Mouse (Mus musculus) embryonic facial prominence, embryonic 12.5 days (tissue): ENCODE data around the gene Mcm2. TPM values are rescaled to one million over a fixed set of nuclear protein-coding genes. Genes with fewer than 3 reads are reported as not detected.

Experiments
- ATAC-seq: fragments of 200-750 bp; cut with Nextera tagmentation; 2 replicates; pipeline ENCODE4 v1.8.0; 2017; ENCODE audit not compliant: insufficient number of reproducible peaks, insufficient read depth, low FRiP score, low TSS enrichment
- H3K27ac ChIP-seq: fragments of 300-500 bp; sonication (generic); 2 replicates; pipeline ENCODE4 v1.5.1; 2016; ENCODE audit warnings: mild to moderate bottlenecking
- H3K27me3 ChIP-seq: fragments of 300-500 bp; sonication (generic); 2 replicates; pipeline ENCODE4 v1.6.1; 2016; ENCODE audit warnings: mild to moderate bottlenecking, moderate library complexity
- H3K36me3 ChIP-seq: fragments of 300-500 bp; sonication (generic); 2 replicates; pipeline ENCODE4 v1.6.1; 2016; ENCODE audit warnings: mild to moderate bottlenecking
- H3K4me1 ChIP-seq: fragments of 300-500 bp; sonication (generic); 2 replicates; pipeline ENCODE4 v1.6.1; 2016
- H3K4me2 ChIP-seq: fragments of 300-500 bp; sonication (generic); replicated peaks from 2 replicates; pipeline ENCODE4 v1.6.1; 2016; ENCODE audit warnings: mild to moderate bottlenecking, moderate library complexity
- H3K4me3 ChIP-seq: fragments of 300-500 bp; sonication (generic); 2 replicates; pipeline ENCODE4 v1.5.1; 2016; ENCODE audit warnings: mild to moderate bottlenecking
- H3K9ac ChIP-seq: fragments of 300-500 bp; sonication (generic); 2 replicates; pipeline ENCODE4 v1.6.1; 2016; ENCODE audit warnings: mild to moderate bottlenecking, moderate library complexity
- H3K9me3 ChIP-seq: fragments of 300-500 bp; sonication (generic); 2 replicates; pipeline ENCODE4 v1.6.1; 2016; ENCODE audit warnings: mild to moderate bottlenecking, moderate library complexity
- WGBS: fragments of 180-500 bp; shearing (Covaris S2); methylation state at CpG from one replicate; pipeline ENCODE4 v1.1.7; 2016; 5-methylcytosine and 5-hydroxymethylcytosine counted together
- polyA plus RNA-seq: library from polyadenylated mRNA; unstranded; fragments of >200 nt; fragmentation: Nextera tagmentation; extraction: Ambion mirVana; gene quantifications from 2 replicates; pipeline ENCODE4 v1.2.1, GENCODE M21; 2016

The Mcm2 gene
- polyA plus RNA-seq, 1 experiment from 2014 or later = 169 TPM

DNA sequence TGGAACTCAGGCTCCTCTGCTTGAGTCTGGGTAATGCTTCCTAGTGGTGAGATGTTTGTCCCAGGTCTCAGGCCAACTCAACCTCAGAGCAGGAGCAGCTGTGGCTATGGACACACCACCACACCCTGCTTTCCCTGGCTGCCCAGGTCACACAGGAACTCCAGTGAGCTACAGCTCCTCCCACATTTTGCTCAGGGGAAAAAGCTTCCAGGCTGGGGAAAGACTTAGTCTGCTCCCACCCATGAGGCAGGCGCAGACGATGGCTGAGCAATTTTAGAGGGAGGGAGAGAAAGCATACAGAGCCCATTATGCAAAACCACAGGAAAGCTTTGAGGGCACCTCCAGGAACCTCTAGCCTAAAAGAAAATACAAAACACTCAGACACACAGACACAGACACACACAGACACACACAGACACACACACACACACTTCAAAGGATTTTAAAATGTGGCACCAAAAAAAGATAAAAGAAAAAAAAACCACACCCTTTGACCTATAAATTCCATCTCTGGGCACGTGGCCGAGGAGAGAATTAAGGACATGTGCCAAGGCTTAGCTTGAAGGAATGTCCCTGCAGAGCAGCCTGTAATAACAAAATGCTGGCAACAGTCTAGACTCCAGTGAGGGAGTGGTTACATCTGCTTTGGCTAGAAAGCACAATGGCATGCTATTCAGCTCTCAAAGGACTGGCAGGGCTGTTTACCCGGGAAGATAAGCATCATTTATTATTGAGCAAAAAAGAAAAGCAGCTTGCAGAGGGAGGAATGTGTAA lies 26.1 kb upstream of the Mcm2 start:
- ATAC-seq = peak; percentile 29; the same call in 1 of the 2 replicates
- Histone ChIP-seq H3K27ac (peak overlapping the region; percentile 89), H3K4me2 (no peak overlapping the region), H3K4me3 (no peak overlapping the region), H3K9ac (no peak overlapping the region), H3K36me3 (no peaks in the 10 kb centered on the region), H3K9me3 (no peaks in the 10 kb centered on the region), H3K4me1 (peaks cover 26% of the 10 kb centered on the region), H3K27me3 (no peaks in the 10 kb centered on the region)
- WGBS = 2% methylated on average over 5 of the region's 5 CpGs

DNA sequence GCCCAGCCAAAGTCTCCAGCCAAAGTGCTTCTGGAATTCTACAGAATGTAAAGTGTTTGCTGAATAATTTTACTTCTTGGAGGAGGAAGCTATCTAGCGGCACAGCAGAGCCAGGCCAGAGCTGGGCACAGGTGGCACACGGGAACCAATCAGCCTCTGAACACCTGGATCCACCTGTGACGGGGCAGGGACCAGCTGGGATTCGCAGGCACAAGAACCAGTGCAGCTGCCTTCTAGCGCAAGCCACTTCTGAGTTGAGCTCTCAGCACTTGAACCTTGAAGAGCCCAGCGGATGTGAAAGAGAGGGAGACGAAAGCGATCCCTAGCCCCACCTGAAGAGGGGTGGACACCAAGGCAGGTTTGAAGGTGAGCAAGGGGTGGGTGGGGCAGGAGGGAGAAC lies 20.2 kb upstream of the Mcm2 start:
- no peak overlapping the region for H3K4me2 ChIP-seq
- H3K9me3 ChIP-seq = no peaks in the 10 kb centered on the region
- 80% methylated on average over 8 of the region's 8 CpGs for WGBS
- H3K9ac ChIP-seq = no peak overlapping the region
- no peak for ATAC-seq
- no peaks in the 10 kb centered on the region for H3K4me1 ChIP-seq
- no peak overlapping the region for H3K27ac ChIP-seq
- no peaks in the 10 kb centered on the region for H3K27me3 ChIP-seq
- no peak overlapping the region for H3K4me3 ChIP-seq
- no peaks in the 10 kb centered on the region for H3K36me3 ChIP-seq

DNA sequence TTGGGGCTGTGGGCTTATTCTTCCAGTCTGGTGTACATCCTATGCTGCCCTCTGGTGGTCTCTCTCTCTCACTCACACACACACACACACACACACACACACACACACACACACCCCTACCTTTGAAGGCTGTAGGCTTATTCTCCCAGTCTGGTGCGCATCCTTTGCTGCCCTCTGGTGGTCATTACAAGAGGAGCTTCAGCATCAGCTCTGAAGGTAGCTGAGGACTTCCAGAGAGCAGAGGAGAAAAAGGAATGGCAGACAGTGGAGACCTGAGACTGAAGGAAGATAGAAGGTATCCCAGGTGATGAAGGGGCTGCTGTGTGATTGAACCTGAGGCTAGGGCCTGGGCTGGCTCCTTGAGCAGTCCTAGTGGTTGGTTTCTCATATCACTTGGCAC lies 17.6 kb upstream of the Mcm2 start:
- H3K4me3 ChIP-seq = no peak overlapping the region
- no peaks in the 10 kb centered on the region for H3K27me3 ChIP-seq
- ATAC-seq = no peak
- H3K36me3 ChIP-seq = peaks cover 13% of the 10 kb centered on the region
- no peaks in the 10 kb centered on the region for H3K9me3 ChIP-seq
- H3K27ac ChIP-seq = no peak overlapping the region
- no peaks in the 10 kb centered on the region for H3K4me1 ChIP-seq
- 45% methylated on average over 1 of the region's 1 CpGs for WGBS
- no peak overlapping the region for H3K4me2 ChIP-seq
- H3K9ac ChIP-seq = no peak overlapping the region

DNA sequence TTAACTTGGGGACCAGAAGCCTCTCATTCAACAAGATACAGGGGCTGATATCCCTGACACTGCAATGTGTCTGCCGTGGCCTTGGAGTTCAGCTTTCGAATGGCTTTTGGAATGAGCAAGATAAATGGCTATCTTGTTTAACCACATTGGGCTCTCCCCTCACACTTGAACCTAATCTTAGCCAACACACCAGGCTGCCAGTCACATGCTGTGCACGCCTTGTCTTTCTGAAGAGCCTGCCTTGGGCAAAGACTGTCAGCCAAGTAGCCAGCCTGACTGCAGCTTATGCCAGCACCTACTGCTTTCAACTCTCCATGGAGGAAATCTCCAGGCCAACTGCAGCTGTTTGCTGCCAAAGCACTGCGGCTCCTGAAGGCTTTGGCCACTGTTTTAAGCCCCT lies 16.9 kb upstream of the Mcm2 start:
- peaks cover 20% of the 10 kb centered on the region for H3K36me3 ChIP-seq
- H3K4me3 ChIP-seq = no peak overlapping the region
- no peaks in the 10 kb centered on the region for H3K9me3 ChIP-seq
- no peak overlapping the region for H3K4me2 ChIP-seq
- H3K27me3 ChIP-seq = no peaks in the 10 kb centered on the region
- H3K9ac ChIP-seq = no peak overlapping the region
- no peaks in the 10 kb centered on the region for H3K4me1 ChIP-seq
- ATAC-seq = no peak
- 84% methylated on average over 4 of the region's 4 CpGs for WGBS
- H3K27ac ChIP-seq = no peak overlapping the region

DNA sequence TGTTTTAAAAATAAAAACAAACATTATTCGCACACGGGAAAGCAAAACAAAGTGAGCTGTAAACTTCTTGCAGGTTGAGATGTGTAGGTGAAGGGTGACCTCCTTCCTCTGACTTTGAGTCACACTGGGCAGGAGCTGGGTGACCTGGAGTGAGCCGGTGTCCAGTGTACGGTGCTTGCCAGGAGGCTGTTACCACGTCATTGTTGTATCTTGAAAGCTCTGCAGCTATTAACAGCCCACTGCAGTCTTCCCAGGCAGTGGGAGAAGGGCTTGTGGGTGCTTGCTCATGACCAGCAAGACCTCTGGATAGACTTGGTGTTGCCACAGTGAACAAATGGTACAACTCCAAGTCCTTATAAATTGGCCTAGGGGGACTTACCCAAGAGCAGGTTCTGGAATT lies 16.2 kb upstream of the Mcm2 start:
- no peaks in the 10 kb centered on the region for H3K4me1 ChIP-seq
- H3K4me2 ChIP-seq = no peak overlapping the region
- no peaks in the 10 kb centered on the region for H3K27me3 ChIP-seq
- 82% methylated on average over 5 of the region's 5 CpGs for WGBS
- no peak overlapping the region for H3K9ac ChIP-seq
- H3K9me3 ChIP-seq = no peaks in the 10 kb centered on the region
- peaks cover 27% of the 10 kb centered on the region for H3K36me3 ChIP-seq
- H3K4me3 ChIP-seq = no peak overlapping the region
- no peak for ATAC-seq
- H3K27ac ChIP-seq = no peak overlapping the region

DNA sequence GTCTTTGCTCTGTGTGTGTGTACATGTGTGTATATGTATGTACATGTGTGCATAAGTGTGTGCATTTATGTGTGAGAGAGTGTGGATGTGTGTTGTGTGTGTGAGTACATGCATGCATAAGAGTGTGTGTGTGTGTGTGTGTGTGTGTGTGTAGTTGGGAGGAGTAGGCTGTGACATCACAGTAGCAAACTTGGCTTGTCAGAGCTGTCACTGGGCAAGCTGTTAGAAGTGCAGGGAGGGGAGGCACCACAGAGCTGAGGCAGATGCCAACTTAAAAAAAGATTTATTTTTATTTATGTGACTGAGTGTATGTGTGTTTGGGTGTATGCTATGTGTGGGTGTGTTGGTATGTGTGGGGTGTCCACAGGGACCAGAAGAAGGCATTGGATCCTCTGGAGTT lies 14.9 kb upstream of the Mcm2 start:
- Histone ChIP-seq H3K4me1 (no peaks in the 10 kb centered on the region), H3K4me3 (no peak overlapping the region), H3K9me3 (no peaks in the 10 kb centered on the region), H3K9ac (no peak overlapping the region), H3K27ac (no peak overlapping the region), H3K4me2 (no peak overlapping the region), H3K27me3 (no peaks in the 10 kb centered on the region), H3K36me3 (peaks cover 35% of the 10 kb centered on the region)
- ATAC-seq = no peak

DNA sequence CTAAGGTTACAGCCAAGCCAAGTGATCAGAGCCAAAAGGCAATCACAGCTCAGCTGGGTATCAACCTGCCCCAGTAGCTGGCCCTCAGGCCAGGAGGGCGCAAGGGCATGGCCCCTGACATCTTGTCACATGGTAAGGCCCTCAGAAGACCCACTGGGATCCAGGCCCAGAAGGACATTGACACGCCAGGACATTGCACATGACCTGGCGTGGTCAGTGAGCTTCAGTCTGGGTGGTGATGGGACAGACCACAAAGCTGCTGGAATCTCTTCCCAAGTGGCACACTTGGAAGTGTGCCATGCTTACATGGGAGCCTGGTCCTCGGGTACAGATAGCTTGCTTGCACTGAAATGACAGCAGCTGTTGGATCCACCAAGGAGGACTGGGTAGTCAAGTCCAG lies 14.4 kb upstream of the Mcm2 start:
- H3K9me3 ChIP-seq = no peaks in the 10 kb centered on the region
- H3K4me1 ChIP-seq = no peaks in the 10 kb centered on the region
- ATAC-seq = no peak
- H3K27me3 ChIP-seq = no peaks in the 10 kb centered on the region
- no peak overlapping the region for H3K27ac ChIP-seq
- no peak overlapping the region for H3K9ac ChIP-seq
- no peak overlapping the region for H3K4me2 ChIP-seq
- no peak overlapping the region for H3K4me3 ChIP-seq
- H3K36me3 ChIP-seq = peaks cover 39% of the 10 kb centered on the region
- WGBS = 86% methylated on average over 4 of the region's 4 CpGs

DNA sequence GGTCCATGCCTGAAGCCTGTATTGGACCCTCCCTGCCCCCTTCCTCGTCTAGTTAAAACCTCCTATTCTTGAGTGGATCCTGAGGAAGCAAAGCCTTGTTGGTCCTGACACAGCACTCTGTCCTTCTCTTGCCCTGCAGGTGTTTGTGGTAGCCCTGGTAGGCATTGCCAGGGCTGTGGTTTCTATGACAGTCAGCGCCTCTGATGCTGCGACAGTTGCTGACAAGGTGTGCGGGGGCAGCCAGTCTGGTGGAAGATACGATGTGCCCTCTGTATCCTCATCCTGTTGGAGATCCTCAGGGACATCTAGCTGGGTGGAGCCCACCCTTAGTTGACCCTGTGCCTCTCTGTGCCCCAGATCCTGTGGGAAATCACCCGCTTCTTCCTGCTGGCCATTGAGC lies 10.6 kb upstream of the Mcm2 start:
- ATAC-seq = no peak
- no peak overlapping the region for H3K27ac ChIP-seq
- H3K4me2 ChIP-seq = no peak overlapping the region
- H3K4me1 ChIP-seq = peaks cover 12% of the 10 kb centered on the region
- peaks cover 43% of the 10 kb centered on the region for H3K36me3 ChIP-seq
- no peaks in the 10 kb centered on the region for H3K27me3 ChIP-seq
- no peaks in the 10 kb centered on the region for H3K9me3 ChIP-seq
- 87% methylated on average over 6 of the region's 6 CpGs for WGBS
- no peak overlapping the region for H3K4me3 ChIP-seq
- H3K9ac ChIP-seq = no peak overlapping the region

DNA sequence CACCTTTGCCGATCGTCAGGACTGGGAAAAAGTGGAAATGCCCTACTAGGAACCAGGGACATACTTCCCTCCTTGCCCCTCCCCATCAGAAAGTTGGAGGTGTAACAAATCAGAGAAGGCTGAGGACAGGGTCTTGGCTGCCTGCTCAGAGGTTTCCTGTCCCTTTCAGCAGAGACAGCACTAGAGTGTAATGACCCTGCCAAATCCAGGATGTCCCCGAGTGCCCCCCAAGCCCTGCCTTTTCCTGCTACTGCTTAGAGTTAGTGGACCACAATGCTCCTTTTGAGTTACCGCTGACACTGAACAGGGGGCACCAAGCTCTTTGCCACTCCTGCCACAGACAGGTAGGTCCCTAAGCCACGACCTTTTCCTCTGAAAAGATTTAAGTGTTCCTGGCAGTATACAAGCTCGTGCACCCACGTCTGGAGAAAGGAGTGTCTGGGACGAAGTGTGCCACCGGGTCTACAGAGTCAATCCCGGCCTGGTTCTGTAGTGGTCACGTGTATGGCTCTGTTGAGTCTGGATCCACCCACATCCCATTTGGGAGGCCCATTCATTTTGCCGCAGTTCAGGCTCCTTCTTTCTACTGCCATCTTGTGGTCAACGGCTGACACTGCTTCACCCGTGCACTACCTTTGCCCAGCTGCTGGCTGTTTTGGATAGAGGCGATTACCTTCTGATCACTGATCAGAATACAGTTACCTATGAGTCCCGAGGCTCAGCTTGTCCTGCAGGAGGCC lies 8.0 kb upstream of the Mcm2 start:
- WGBS = 15% methylated on average over 16 of the region's 16 CpGs
- Histone ChIP-seq H3K9me3 (no peaks in the 10 kb centered on the region), H3K4me2 (peak overlapping the region; percentile 32), H3K27ac (no peak overlapping the region), H3K36me3 (peaks cover 31% of the 10 kb centered on the region), H3K4me3 (no peak overlapping the region), H3K9ac (no peak overlapping the region; the same call in 1 of the 2 replicates), H3K27me3 (no peaks in the 10 kb centered on the region), H3K4me1 (peaks cover 28% of the 10 kb centered on the region)
- no peak for ATAC-seq

DNA sequence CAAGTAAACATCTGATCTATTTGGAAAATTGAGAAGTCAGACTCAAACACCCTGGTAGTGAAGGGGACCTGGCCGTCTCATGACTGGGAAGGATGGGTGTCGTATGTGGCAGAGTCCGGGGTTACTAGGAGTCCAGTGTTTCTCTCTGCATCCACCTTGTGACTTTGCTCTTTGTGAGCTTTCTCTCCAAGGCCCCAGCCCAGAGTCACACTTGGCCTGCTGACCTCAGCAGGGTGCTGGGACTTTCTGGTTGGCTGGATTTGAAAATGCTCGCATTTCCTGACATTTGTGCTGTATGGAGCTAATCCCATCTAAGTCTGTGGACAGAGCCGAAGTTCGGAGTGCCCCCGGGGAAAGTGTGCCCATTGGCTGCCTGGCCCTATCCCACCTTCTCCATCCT lies 6.5 kb upstream of the Mcm2 start:
- peaks cover 33% of the 10 kb centered on the region for H3K4me1 ChIP-seq
- H3K9ac ChIP-seq = peak overlapping the region; percentile 4; the same call in 1 of the 2 replicates

DNA sequence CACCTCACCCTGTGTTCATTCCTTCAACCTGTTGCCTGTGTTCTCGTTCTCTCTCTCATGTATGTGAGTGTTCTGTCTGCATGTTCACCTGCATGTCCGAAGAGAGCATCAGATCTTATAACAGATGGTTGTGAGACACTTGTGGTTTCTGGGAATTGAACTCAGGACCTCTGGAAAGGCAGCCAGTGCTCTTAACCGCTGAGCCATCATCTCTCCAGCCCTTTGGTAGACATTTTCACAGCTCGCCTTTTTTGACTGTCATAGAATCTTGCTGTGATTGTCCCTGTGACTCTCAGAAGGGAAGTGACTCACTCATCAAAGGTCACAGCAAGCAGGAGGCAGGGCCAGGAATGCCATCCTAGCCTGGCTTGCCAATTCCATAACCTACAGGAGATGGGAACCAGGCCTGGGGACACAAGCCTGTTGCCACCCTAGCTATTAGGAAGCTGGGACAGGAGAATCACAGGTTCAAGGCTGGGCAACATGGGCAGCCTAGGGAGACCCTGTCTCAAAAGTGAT lies 5.9 kb upstream of the Mcm2 start:
- 89% methylated on average over 4 of the region's 4 CpGs for WGBS
- peaks cover 33% of the 10 kb centered on the region for H3K4me1 ChIP-seq
- H3K4me3 ChIP-seq = no peak overlapping the region
- H3K9ac ChIP-seq = peak overlapping the region; percentile 4; the same call in 1 of the 2 replicates
- H3K9me3 ChIP-seq = no peaks in the 10 kb centered on the region
- H3K27ac ChIP-seq = no peak overlapping the region
- no peaks in the 10 kb centered on the region for H3K27me3 ChIP-seq
- no peak for ATAC-seq
- peaks cover 15% of the 10 kb centered on the region for H3K36me3 ChIP-seq
- no peak overlapping the region for H3K4me2 ChIP-seq

More for the DNA sequence above, 6.5 kb upstream of the Mcm2 start:
- H3K36me3 ChIP-seq = peaks cover 19% of the 10 kb centered on the region
- ATAC-seq = no peak
- no peaks in the 10 kb centered on the region for H3K9me3 ChIP-seq
- H3K27me3 ChIP-seq = no peaks in the 10 kb centered on the region
- no peak overlapping the region for H3K4me2 ChIP-seq
- H3K4me3 ChIP-seq = no peak overlapping the region
- WGBS = 79% methylated on average over 7 of the region's 7 CpGs
- no peak overlapping the region for H3K27ac ChIP-seq

DNA sequence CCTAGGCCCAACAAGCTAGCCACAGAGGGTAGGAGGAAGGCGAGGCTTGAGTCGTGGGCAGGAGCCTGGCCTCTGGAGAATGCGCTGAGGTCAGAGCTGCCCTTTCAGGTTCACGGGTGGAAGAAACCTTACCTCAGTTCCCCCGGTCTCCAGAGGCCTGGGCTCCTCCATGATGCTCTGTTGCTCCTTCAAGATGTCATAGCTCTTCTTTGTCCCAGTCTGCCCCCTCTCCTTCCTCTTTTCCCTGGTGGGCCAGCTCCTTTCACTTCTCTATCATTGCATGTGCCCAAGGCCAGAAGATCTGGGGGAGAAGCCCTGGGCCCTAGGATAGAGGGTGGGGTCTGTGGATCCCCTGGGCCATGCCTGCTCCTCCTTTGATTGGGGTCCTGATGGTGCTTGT lies 5.1 kb upstream of the Mcm2 start:
- H3K4me2 ChIP-seq = peak overlapping the region; percentile 90
- H3K9ac ChIP-seq = 0 out of 2 replicates have a peak overlapping the region, but pooled peaks have one; percentile 87
- no peaks in the 10 kb centered on the region for H3K27me3 ChIP-seq
- WGBS = 66% methylated on average over 5 of the region's 5 CpGs
- peaks cover 33% of the 10 kb centered on the region for H3K4me1 ChIP-seq
- no peak for ATAC-seq
- H3K36me3 ChIP-seq = peaks cover 10% of the 10 kb centered on the region
- H3K9me3 ChIP-seq = no peaks in the 10 kb centered on the region
- peak overlapping the region; percentile 73 for H3K4me3 ChIP-seq
- no peak overlapping the region for H3K27ac ChIP-seq
